Mouse (Mus musculus) thymus, postnatal 36 days (tissue): ENCODE data around the gene Nol3.

Experiments
- DNase-seq, 2 experiments: peaks; one replicate each; pipeline ENCODE4 v3.0.0; 2022; ENCODE audit warnings: mixed read lengths in 2 of 2

Nol3 gene

DNA sequence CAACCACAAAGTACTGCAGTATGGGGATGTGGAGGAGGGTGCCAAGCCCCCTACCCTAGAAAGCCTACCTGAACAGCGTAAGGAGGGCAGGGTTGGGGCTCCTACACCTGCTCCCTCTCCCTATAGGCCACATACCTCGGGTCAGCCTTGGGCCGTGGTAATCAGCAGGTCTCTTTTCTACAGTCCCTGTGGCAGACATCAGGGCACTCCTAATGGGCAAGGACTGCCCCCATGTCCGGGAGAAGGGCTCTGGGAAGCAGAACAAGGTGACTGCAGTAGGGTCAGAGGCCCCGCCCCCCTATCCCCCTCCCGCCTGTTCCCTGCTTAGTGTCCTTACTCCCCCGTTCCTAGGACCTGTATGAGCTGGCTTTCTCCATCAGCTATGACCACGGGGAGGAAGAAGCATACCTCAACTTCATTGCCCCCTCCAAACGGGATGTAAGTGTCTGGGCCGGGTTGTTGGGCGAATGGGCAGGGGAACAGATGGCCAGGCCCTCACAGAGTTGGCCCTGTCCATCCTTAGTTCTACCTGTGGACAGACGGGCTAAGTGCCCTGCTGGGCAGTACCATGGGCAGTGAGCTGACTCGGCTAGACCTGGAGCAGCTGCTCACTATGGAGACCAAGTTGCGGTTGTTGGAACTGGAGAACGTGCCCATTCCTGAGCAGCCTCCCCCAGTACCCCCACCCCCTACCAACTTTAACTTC, 33.4 kb downstream of the Nol3 start:
- DNase-seq = peak in 1 of 2 experiments; percentile 9

DNA sequence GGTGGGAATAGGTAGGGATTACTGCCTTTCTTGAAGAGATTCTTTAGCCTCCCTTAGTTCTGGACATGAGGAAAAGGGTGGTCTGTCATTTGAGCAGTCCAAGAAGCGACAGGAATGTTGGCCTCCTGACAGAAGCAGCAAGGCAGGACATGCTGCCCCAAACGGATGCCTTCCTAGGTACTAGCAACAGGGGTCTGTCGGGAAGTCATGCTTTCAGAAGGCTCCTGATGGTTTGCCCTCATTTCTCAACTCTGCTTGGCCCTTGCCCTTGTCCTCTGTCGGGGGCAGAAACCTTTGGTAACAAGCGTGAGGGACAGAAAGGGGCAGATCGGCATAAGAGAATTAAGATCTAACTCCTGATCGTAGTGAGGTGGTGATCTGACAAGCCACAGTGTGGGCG, 34.2 kb downstream of the Nol3 start:
- DNase-seq = no peak

DNA sequence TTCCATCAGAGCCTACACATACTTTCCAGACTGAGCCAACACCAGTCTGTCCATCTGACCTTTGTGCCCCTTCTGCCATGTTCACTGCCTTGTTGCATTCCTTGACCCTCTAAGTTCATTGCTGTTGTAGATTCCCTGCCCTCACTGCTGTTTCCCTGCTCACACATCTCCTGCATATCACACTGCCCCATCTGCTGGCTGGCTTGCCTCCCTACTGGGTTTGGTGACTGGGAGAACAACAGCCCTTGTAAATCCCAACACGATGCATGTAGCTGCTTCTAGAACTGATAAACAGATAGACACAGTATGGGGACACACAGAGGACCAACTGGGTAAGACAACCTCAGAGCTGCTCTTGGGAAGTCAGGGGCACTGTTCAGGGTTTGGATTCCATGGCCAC, 35.8 kb downstream of the Nol3 start:
- no peak for DNase-seq

DNA sequence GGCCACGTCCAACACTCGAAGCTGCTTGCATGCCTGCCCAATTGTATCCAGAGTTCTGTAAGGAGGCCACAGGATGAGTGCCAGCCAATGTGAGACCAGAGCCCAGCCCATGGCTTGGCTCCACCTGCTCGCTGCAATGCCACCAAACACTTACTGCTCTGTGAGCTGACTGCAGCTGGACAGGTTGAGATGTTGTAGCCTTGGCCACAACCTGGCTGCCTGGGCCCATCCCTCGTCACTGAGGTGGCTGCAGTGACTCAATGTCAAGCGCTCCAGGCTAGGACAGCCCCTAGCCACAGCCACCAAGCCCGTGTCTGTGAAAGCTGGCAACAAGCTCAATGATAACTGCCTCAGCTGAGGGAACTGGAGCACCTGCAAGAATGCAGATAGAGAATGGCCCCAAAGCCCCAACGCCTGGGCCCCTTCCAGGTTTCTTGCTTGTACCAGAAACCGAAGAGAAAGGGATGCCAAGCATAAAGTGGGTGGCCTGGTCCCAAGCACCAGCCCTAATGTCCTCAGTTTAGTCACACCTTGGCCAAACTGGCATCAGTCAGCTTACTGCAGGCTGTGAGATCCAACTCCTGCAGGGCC, 37.0 kb downstream of the Nol3 start:
- no peak for DNase-seq

DNA sequence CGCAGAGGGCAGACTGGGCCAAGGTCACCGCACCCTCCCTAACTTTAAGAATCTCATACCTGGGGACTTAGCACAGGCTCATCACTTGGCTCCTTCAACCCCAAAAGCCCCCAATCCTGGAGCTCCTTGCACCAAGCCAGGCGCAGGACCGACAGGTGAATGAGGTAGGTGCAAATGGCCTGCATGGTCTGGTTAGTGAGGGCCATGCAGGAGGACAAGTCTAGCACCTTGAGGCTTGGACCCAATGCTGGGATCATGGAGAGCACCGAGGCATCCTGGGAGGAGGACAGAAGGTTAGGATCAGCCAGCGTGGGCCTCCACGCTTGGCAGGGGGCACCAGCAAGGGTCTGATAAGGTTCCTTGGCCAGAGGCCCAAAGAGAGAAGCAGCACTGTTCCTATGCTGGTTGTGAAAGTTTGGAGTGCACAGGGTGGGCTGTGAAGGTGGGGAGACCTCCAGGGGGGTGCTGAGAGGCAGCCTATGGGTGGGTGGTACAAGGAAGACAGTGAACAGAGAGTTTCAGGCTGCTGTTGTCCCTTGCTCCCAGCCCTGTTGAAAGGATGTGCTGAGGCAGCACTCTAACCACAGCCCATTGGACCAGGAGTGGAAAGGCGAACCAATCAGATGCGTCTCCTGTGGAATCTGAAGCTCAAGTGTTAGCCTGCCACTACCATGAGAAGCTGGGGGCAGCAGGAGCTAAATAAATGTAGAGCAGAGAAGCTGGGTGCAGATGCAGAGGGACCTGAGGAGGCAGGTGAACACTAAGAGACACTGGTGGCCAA, 37.9 kb downstream of the Nol3 start:
- DNase-seq = no peak

DNA sequence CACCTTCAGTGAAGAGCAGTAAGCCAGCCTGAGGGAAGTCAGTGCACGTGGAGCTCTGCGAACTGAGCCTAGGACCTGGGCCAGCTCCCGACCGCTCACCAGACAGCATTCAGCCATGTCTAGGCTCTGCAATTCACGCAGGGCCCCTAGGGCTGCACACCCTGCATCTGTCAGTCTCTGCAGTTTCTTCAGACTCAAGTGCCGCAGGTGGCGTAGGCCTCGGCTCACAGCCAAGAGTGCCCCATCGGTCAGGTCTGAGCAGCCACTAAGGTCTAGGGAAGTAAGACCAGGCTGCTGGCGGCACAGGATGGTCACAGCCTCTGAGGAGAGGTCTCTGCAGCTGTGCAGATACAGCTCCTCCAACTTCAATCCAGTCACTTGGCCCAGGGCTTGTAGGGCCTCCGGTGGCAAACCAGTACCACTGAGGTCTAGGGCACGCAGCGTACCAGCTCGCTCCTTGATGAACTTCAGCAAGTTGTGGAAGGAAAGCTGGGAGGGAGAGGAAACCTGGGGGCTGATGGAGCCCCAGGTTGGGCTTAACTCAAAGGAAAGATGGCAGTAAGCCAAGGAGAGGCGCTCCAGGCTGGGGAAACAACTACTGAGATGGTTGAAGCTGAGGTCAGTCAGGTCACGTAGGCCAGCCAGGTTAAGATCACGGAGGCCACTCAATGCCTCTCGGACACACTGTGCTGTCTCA, 39.3 kb downstream of the Nol3 start:
- DNase-seq = no peak

DNA sequence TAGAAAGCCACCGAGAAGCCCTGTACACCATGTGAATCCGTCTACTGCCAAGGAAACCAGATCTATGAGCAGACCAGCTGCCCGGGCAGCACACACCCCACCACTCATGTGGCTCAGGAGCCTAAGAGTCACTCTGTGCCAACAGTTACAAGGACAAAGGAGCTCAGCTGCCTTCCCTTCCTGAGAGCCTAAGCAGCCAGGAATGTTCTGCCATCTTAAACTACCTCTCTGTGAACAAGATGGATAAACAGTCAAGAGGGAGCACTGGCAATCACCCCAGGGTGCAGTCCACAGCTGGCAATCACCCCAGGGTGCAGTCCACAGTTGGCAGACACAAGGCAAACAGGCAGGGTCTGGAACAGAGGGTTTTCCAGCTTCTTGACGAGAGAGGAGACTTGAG, 42.0 kb downstream of the Nol3 start:
- DNase-seq = no peak

DNA sequence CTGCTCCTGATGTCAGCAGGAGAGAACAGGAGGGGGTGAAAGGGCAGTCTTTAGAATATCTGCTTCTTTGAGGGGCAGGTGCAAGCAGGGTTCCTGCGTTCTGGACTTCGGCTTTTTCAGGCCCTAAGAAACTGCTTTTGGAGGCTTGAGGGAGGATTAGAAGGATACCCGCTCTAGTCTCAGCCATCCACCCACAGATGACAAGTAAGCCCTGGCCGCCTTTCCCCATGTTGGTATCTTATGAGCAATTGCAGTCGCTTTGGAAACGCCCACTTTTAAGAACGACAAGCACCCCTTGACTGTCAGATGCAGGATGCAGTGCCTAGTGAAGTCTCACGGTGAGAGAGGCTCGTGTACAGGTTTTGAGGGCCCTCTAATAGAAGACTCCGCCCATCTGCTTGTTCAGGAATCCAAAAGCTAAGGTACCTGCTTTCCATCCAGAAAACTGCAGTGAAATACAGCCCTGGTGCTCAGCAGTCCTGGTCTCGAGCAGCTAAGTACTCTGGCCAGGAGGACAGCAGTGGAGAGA, 42.8 kb downstream of the Nol3 start:
- DNase-seq = no peak

DNA sequence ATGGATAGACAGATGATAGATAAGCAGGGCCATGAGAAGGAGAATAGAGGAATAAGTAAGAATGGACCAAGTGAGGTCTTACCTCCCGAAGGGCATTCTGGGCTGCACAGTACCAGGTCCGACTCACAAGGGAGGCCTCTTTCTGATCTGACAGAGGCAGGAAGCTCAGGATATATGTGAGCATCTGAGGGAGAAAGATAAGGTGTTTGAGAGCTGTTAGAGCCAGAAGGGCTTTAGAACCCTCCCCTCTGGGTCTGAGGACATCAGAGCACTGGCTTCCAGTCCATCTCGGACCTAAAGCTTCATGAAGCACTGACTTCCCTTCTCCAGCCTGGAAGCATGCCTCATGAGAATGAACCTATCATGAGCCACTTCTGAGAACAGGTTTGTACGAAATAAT, 47.2 kb downstream of the Nol3 start:
- DNase-seq = no peak

DNA sequence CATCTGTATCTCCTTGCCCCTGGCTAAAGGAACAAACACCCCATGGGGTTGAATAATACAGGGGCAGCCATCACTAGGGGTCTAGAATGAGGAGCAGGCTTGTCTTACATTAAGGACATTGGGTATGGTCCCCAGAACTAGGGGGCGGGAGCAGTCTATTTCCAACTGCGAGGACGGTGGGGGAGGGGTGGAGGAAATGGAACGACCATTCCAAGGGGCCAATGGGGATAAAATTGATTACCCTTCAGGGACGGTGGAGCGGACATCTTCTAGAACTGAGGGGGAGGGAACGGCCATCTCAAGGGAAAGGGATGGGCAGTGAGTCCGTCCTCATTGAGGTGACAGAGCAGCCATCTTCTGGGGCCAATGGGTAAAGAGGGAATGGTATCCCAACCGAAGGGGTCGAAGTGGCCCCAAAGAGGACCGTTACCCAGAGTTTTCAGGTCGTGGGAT, 49.7 kb downstream of the Nol3 start:
- no peak for DNase-seq

DNA sequence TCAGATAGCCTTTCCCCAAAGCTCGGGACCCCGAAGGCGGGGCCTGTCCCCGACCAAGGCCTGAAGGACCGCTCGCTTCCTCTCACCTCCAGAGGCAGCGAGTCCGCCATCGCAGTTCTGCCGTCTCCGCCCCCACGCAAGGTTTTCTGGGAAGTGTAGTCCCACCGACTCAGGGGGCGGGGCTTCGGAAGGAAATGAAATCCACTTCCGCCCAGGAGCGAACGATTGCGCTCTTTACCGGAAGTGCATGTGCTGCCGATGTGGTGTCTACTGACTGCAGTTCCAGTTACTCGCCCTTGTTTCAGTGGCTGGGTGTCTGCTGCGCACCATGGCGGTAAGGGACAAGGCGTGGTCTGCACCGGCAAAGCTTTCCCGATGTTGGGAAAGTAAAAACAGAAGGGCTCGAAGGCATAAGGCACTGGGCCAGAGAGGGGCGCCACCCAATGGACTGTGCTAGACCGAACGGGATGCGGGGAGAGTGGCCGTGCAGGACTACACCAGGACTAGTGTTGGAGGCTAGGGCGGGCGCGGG, 50.3 kb downstream of the Nol3 start, which contains the start of the genes Lrrc29 and Tmem208:
Gene Lrrc29 (minus strand): TSS at position 138 of the 532 bp plus-strand sequence.
Gene Tmem208 (plus strand): TSS at position 214 of the 532 bp plus-strand sequence.
- peak; percentile 98 for DNase-seq

DNA sequence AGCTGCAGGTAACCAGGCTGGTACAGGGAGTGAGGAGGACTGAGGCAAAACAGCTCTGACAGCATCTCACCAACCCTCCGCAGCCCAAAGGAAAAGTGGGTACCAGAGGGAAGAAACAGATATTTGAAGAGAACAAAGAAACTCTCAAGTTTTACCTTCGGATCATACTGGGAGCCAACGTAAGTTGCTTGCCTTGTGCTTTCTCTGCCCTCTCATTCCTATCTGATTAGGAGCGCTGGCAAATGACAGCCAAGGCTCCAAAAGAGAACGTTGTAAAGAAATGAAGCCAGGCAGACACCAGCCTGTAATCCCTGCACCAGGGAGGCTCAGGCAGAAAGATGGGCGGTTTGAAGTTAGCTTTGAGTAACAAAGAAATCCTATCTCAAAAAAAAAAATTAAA, 51.0 kb downstream of the Nol3 start:
- DNase-seq = no peak

DNA sequence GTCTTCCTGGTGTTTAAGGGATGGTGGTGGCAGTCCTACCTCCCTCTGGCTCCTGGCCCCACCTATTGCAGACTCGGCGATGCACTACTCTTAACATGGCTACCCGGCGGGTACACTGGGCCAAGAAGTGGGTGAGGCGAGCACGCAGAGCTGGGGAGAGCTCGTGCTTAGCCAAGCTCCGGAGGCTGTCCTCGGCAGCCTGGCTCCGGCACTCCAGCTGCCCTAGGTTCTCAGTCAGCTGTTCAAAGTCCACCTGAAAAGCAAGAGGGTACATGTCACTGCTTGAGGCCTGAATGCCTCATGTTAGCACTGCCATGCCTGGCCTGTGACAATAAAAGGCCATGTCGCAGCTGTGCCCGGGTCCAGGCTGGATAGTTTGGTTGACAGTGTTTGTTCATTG, 54.4 kb downstream of the Nol3 start:
- no peak for DNase-seq

DNA sequence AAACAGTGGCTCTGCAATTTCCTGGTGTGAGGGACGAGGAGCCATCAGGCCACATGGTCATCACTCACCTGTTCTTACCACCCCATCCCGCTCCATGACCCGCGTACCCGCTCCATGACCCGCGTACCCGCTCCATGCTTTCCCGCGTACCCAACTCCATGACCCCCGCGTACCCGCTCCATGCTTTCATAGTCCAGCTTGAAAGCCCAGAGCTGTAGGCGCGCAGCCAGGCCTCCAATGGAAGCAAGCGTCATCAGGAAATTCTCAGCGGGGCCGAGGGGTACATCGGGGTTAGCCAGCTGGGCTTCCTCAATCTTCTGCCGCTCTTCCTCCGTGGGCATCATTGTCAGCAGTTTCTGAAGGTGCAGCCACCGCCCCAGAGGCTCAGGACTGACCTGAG, 55.5 kb downstream of the Nol3 start:
- DNase-seq = no peak
